Mouse (Mus musculus) cerebellum, adult 2 months (tissue): ENCODE data around the gene Smim1.

Experiments used
- CTCF ChIP-seq: fragments of 200-500 bp; IDR thresholded peaks from 2 replicates; pipeline ENCODE4 v1.5.1; 2011; ENCODE audit warnings: low read depth, mild to moderate bottlenecking, control low read depth, low read length, moderate library complexity, borderline replicate concordance; ENCODE audit not compliant: insufficient read depth
- POLR2A ChIP-seq: fragments of 200-500 bp; IDR thresholded peaks from 2 replicates; pipeline ENCODE4 v1.6.1; 2011; ENCODE audit warnings: low read length, control low read depth, borderline replicate concordance; ENCODE audit not compliant: insufficient read depth

DNA sequence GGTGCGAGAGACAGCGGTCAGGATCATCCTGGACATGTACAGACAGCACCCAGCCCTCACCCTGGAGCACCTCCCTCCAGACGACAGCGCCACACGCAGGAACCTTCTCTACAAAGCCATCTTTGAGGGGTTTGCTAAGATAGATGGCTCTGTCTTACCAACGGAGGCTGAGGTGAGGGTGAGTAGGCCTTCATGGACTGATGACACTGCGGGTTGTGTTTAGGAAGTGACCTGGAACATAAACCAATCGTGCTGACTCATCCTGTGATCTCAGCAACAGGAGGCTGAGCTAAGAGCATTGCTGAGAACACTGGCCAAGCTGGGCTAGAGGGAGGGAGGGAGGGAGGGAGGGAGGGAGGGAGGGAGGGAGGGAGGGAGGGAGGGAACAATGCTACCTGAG is 32.5 kb downstream of the Smim1 start:
- TF ChIP-seq CTCF (no peak), POLR2A (no peak)
